Mouse (Mus musculus) ES-Bruce4 (cell line): ENCODE data around the gene Dusp5.

ENCODE experiments used
- CTCF ChIP-seq: IDR thresholded peaks from one replicate; pipeline ENCODE4 v1.8.1; 2011; ENCODE audit warnings: low read depth, low read length
- POLR2A ChIP-seq: IDR thresholded peaks from one replicate; pipeline ENCODE4 v1.8.1; 2011; ENCODE audit warnings: low read length; ENCODE audit not compliant: insufficient read depth

GRCm38 (mm10) chr19:53565565-53566277, 36.8 kb downstream of the Dusp5 start:
- TF ChIP-seq POLR2A (no peak), CTCF (no peak)
